Comparison of ENCODE assay signal across 19 mouse cellular contexts in the genomic region with DNA sequence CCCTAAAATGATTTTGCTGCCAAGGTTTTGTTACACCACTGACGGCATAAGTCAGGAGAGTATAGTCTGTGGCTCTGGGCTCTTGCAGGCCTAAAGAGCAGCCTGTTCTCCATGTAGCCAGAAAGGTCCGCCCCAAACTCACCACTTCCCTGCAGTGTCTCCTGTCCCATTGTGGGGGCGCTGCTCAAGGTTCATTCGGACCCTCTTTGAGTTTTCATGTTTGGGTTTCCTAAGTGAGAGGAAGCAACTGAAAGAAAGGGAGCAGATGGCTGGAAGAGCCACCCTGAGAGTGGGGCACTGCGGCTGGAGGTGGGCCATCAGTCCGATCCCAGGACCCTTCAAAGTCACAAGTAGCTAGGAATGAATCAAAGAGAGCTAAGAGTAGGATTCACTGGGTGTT. TPM values are rescaled to one million over a fixed set of nuclear protein-coding genes. Genes with fewer than 3 reads are reported as not detected.
DNase-seq lines count a peak whose midpoint lies in the region; ATAC-seq lines count a peak whose summit lies in the region.
"Had no signal": no experiment of that assay in that cellular context is flagged by ENCODE, and none has a peak within 500 bp of the region (broad histone marks: within the 10 kb centered on the region; RNA-seq: fewer than 3 reads in every experiment).

No protein-coding gene starts in this region.

- H3K27me3 ChIP-seq in forebrain, embryonic 10.5 days (ENCODE audit: poor library complexity, severe bottlenecking) = peaks cover 72% of the 10 kb centered on the region
- peaks cover 49% of the 10 kb centered on the region for H3K27me3 ChIP-seq in hindbrain, embryonic 13.5 days
- H3K27me3 ChIP-seq in midbrain, embryonic 16.5 days (ENCODE audit: control insufficient read depth, insufficient read depth, low read depth, low read length) = no peaks in the 10 kb centered on the region

- H3K9me3 ChIP-seq in forebrain, embryonic 10.5 days = no peaks in the 10 kb centered on the region
- H3K9me3 ChIP-seq in hindbrain, embryonic 13.5 days = no peaks in the 10 kb centered on the region
- H3K9me3 ChIP-seq in midbrain, embryonic 16.5 days (replicated peaks; ENCODE audit: control insufficient read depth, low read length, poor library complexity, severe bottlenecking) = no peaks in the 10 kb centered on the region
- H3K9me3 ChIP-seq: heart, embryonic 15.5 days; neural tube, embryonic 15.5 days had no signal

- ATAC-seq in hindbrain, embryonic 13.5 days (ENCODE audit: low FRiP score) = no peak
- no peak for ATAC-seq in midbrain, embryonic 16.5 days
- ATAC-seq: CD4-positive, CD25-positive, alpha-beta regulatory T cell, adult 4 months; intestine, postnatal 0 days had no signal

- H3K27ac ChIP-seq in forebrain, embryonic 10.5 days = peak overlapping the region; percentile 92
- H3K27ac ChIP-seq in hindbrain, embryonic 13.5 days = peak overlapping the region; percentile 74
- peak overlapping the region; percentile 80; the same call in 1 of the 2 replicates for H3K27ac ChIP-seq in midbrain, embryonic 16.5 days (ENCODE audit: low read length)
- H3K27ac ChIP-seq: heart, embryonic 15.5 days; liver, embryonic 14.5 days; neural tube, embryonic 15.5 days had no signal

- H3K4me3 ChIP-seq in forebrain, embryonic 10.5 days = no peak overlapping the region
- no peak overlapping the region for H3K4me3 ChIP-seq in hindbrain, embryonic 13.5 days
- H3K4me3 ChIP-seq in midbrain, embryonic 16.5 days (ENCODE audit: low read depth, low read length) = no peak overlapping the region
- H3K4me3 ChIP-seq: heart, embryonic 15.5 days; neural tube, embryonic 15.5 days had no signal

- H3K9ac ChIP-seq in hindbrain, embryonic 13.5 days = no peak overlapping the region
- no peak overlapping the region for H3K9ac ChIP-seq in midbrain, embryonic 16.5 days (ENCODE audit: low read depth, low read length)
- H3K9ac ChIP-seq: heart, embryonic 15.5 days; liver, embryonic 14.5 days; neural tube, embryonic 15.5 days had no signal

- DNase-seq in R1 (ENCODE audit: low read depth, low spot score) = peak; percentile 70
- DNase-seq in forebrain, embryonic 10.5 days (ENCODE audit: extremely low spot score, low spot score) = no peak
- no peak for DNase-seq in testis, postnatal 14 days (ENCODE audit: low spot score)
- DNase-seq in adrenal gland, postnatal 14 days = no peak
- DNase-seq in right cerebral cortex, postnatal 10 days (ENCODE audit: low spot score in 2 of 2) = no peak
- DNase-seq: adrenal gland, adult 2 months; cerebellum, postnatal 14 days; kidney, postnatal 14 days; layer of hippocampus, postnatal 36 days; lung, postnatal 14 days; right cerebral cortex, postnatal 14 days had no signal

- no peak overlapping the region for H3K4me2 ChIP-seq in hindbrain, embryonic 13.5 days
- H3K4me2 ChIP-seq in midbrain, embryonic 16.5 days (ENCODE audit: low read length) = no peak overlapping the region
- H3K4me2 ChIP-seq: heart, embryonic 15.5 days; neural tube, embryonic 15.5 days had no signal

- 59% methylated on average over 6 of the region's 6 CpGs for WGBS in forebrain, embryonic 10.5 days
- 56% methylated on average over 6 of the region's 6 CpGs for WGBS in hindbrain, embryonic 13.5 days
- WGBS in midbrain, embryonic 16.5 days = 54% methylated on average over 6 of the region's 6 CpGs

- no peaks in the 10 kb centered on the region for H3K36me3 ChIP-seq in forebrain, embryonic 10.5 days (replicated peaks)
- H3K36me3 ChIP-seq in hindbrain, embryonic 13.5 days = no peaks in the 10 kb centered on the region
- no peaks in the 10 kb centered on the region for H3K36me3 ChIP-seq in midbrain, embryonic 16.5 days (ENCODE audit: control insufficient read depth, insufficient read depth, low read length)
- H3K36me3 ChIP-seq: heart, embryonic 15.5 days; neural tube, embryonic 15.5 days had no signal

- peaks cover 59% of the 10 kb centered on the region for H3K4me1 ChIP-seq in forebrain, embryonic 10.5 days
- H3K4me1 ChIP-seq in hindbrain, embryonic 13.5 days (replicated peaks) = peaks cover 28% of the 10 kb centered on the region
- H3K4me1 ChIP-seq in midbrain, embryonic 16.5 days (ENCODE audit: control insufficient read depth, insufficient read depth, low read length) = peaks cover 12% of the 10 kb centered on the region

RNA-seq across cellular contexts. Expression of gene Sox2, which starts 13.2 kb away (rescaled TPM):
- 29.2 and 29.3 TPM in 2 replicates for polyA plus RNA-seq in forebrain, embryonic 10.5 days (2016; fragmentation: Nextera tagmentation; extraction: Ambion mirVana)
- 16.9 and 19.2 TPM in 2 replicates for polyA plus RNA-seq in hindbrain, embryonic 13.5 days (2015; fragmentation: Nextera tagmentation; extraction: Ambion mirVana)
- 14.3 and 22.2 TPM in 2 replicates for polyA plus RNA-seq in midbrain, embryonic 16.5 days (2015; fragmentation: Nextera tagmentation; extraction: Ambion mirVana)
- total RNA-seq in adrenal gland, postnatal 14 days (2021) = 0.63 and 0.75 TPM in 2 replicates
- total RNA-seq: monocyte, adult 5-6 weeks had no signal
- polyA plus RNA-seq: CD4-positive, CD25-positive, alpha-beta regulatory T cell, adult 4 months had no signal
